Mouse (Mus musculus): ENCODE results near the gene Zfp764. TPM values are rescaled to one million over a fixed set of nuclear protein-coding genes. Genes with fewer than 3 reads are reported as not detected.
"Not testable (repeated sequence)": the region's sequence is repeated elsewhere in the genome, so short reads cannot be mapped to it uniquely, and the experiment has no call there.

Zfp764 gene
- polyA plus RNA-seq, 1 experiment from 2014 or later: 6.6 TPM

GRCm38 (mm10) chr7:127378310-127378921 lies 28.2 kb downstream of the Zfp764 start:
- no peaks in the 10 kb centered on the region for H3K27me3 ChIP-seq (ENCODE audit: control insufficient read depth, insufficient read depth, low read length)
- no peak overlapping the region for H3K4me3 ChIP-seq (ENCODE audit: low read length)
- 61% methylated on average over 6 of the region's 6 CpGs for WGBS
- no peak overlapping the region for H3K9ac ChIP-seq (ENCODE audit: low read length)
- no peak for ATAC-seq (replicated peaks; ENCODE audit: extremely low read depth, insufficient read depth, low FRiP score)
- H3K9me3 ChIP-seq (replicated peaks; ENCODE audit: control insufficient read depth, low read length): no peaks in the 10 kb centered on the region
- H3K27ac ChIP-seq (ENCODE audit: low read length): no peak overlapping the region
- H3K4me1 ChIP-seq (ENCODE audit: control insufficient read depth, insufficient read depth, low read length): no peaks in the 10 kb centered on the region
- H3K36me3 ChIP-seq (ENCODE audit: control insufficient read depth, insufficient read depth): peaks cover 8% of the 10 kb centered on the region
- no peak overlapping the region for H3K4me2 ChIP-seq (ENCODE audit: low read depth, low read length)

DNA sequence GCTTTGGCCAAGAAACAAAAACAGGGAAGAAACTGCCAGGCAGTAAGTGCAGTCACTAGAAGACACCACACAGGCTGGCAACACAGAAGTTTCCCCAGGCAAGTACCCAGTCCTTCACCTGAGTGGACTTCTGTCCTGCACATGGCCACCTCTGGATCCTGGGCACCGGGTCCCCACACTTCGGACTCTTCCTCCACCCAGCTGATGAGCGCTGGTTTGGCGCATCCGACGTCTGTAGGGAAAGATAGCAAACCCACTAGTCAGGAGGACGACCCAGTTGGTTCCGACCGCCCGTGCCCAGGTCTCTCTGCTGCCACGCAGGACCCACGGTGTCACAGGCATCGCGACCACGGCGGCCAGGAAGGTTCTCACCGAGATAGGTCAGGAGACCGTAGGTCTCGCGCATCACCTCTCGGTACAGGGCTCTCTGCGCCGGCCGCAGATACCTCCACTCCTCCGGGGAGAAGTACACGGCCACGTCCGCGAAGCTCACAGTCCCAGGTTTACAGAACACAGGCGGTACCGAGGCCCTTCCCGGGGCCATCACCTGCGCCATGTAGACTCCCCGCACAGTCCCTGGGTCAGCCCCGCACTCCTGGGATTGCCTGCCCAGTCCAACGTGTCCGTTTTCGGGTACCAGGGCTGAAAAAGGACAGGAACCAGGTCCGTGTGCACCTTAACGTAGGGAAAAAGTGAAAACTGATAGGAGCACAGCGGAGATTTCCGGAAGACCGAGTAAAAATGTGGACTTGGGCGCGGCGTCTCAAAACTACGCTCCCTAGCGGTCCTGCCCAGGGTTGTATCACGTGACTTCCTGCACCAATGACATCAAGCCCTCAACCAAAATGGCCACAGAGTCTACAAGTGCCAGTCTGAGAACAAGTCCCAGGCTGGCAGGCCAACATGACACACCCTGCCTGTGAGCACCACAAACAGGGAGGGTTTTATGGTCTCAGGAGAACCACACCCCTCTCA lies 31.1 kb downstream of the Zfp764 start, which contains the start of gene Zfp747:
Gene Zfp747 (minus strand): TSS at position 780 of the 975 bp plus-strand sequence.
- ATAC-seq (replicated peaks; ENCODE audit: extremely low read depth, insufficient read depth, low FRiP score): peak; percentile 93

GRCm38 (mm10) chr7:127371870-127372269 lies 34.8 kb downstream of the Zfp764 start:
- H3K9me3 ChIP-seq (replicated peaks; ENCODE audit: control insufficient read depth, low read length); ATAC-seq (replicated peaks; ENCODE audit: extremely low read depth, insufficient read depth, low FRiP score); H3K4me1 ChIP-seq (ENCODE audit: control insufficient read depth, insufficient read depth, low read length); H3K4me3 ChIP-seq (ENCODE audit: low read length); H3K27me3 ChIP-seq (ENCODE audit: control insufficient read depth, insufficient read depth, low read length); H3K4me2 ChIP-seq (ENCODE audit: low read depth, low read length); H3K27ac ChIP-seq (ENCODE audit: low read length); H3K9ac ChIP-seq (ENCODE audit: low read length); H3K36me3 ChIP-seq (ENCODE audit: control insufficient read depth, insufficient read depth): not testable (repeated sequence)
- WGBS: 79% methylated on average over 3 of the region's 3 CpGs

More for the DNA sequence above, 31.1 kb downstream of the Zfp764 start, which contains the start of gene Zfp747:
- H3K9me3 ChIP-seq (replicated peaks; ENCODE audit: control insufficient read depth, low read length); H3K4me1 ChIP-seq (ENCODE audit: control insufficient read depth, insufficient read depth, low read length); H3K27me3 ChIP-seq (ENCODE audit: control insufficient read depth, insufficient read depth, low read length); H3K36me3 ChIP-seq (ENCODE audit: control insufficient read depth, insufficient read depth): not testable (repeated sequence)
- H3K4me3 ChIP-seq (ENCODE audit: low read length): peak within 1 kb of the TSS; percentile 87
- H3K9ac ChIP-seq (ENCODE audit: low read length): peak within 1 kb of the TSS; percentile 91
- WGBS: under 1% methylated on average over 47 of the region's 49 CpGs
- peak within 1 kb of the TSS; percentile 71 for H3K4me2 ChIP-seq (ENCODE audit: low read depth, low read length)
- H3K27ac ChIP-seq (ENCODE audit: low read length): peak within 1 kb of the TSS; percentile 59

DNA sequence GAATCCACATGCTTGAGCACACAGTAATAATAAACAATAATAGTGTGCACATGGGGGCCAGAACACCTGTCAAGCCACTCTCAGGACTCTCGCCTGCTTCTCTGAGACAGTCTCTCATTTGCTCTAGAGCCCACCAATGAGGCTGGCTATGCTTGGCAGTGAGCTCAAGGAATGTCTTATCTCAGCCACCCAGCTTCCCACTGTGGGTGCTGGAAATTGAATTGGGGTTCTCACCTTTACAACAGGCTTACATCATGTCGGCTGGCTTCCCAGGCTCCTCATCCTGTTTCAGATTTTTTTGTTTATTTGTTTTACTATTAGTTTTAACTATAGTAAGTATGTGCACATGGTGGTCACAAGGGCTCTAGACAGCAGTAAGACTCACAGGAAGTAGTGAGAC lies 35.4 kb downstream of the Zfp764 start:
- Histone ChIP-seq H3K4me3 (ENCODE audit: low read length) (no peak overlapping the region), H3K4me2 (ENCODE audit: low read depth, low read length) (no peak overlapping the region), H3K27me3 (ENCODE audit: control insufficient read depth, insufficient read depth, low read length) (no peaks in the 10 kb centered on the region), H3K27ac (ENCODE audit: low read length) (no peak overlapping the region), H3K36me3 (ENCODE audit: control insufficient read depth, insufficient read depth) (peaks cover 6% of the 10 kb centered on the region), H3K9ac (ENCODE audit: low read length) (no peak overlapping the region), H3K9me3 (replicated peaks; ENCODE audit: control insufficient read depth, low read length) (no peaks in the 10 kb centered on the region), H3K4me1 (ENCODE audit: control insufficient read depth, insufficient read depth, low read length) (no peaks in the 10 kb centered on the region)
- ATAC-seq (replicated peaks; ENCODE audit: extremely low read depth, insufficient read depth, low FRiP score): no peak
- WGBS: 65% methylated on average over 2 of the region's 2 CpGs

DNA sequence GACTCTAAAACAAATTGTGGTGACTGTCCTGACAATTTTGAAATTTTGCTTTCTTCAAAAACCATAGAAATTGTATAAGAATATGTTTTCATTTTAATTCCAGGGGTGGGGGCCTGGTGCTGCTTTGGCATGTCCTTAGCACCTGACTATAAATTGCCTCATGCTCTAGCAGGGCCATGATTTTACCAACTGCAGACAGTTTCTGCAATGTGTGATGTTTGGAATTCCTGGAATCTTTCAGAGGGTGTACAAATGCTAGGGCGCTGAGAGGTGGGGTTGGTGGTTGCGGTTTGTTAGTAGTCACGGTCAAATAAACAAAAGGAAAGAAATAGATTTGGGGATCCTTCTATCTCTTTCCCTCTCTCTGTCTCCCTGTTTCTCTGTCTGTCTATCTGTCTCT lies 40.4 kb downstream of the Zfp764 start:
- ATAC-seq (replicated peaks; ENCODE audit: extremely low read depth, insufficient read depth, low FRiP score): no peak
- H3K4me2 ChIP-seq (ENCODE audit: low read depth, low read length): no peak overlapping the region
- no peaks in the 10 kb centered on the region for H3K9me3 ChIP-seq (replicated peaks; ENCODE audit: control insufficient read depth, low read length)
- no peak overlapping the region for H3K9ac ChIP-seq (ENCODE audit: low read length)
- peaks cover 11% of the 10 kb centered on the region for H3K27me3 ChIP-seq (ENCODE audit: control insufficient read depth, insufficient read depth, low read length)
- no peaks in the 10 kb centered on the region for H3K36me3 ChIP-seq (ENCODE audit: control insufficient read depth, insufficient read depth)
- no peaks in the 10 kb centered on the region; the same call in 1 of the 2 replicates for H3K4me1 ChIP-seq (ENCODE audit: control insufficient read depth, insufficient read depth, low read length)
- no peak overlapping the region for H3K27ac ChIP-seq (ENCODE audit: low read length)
- 54% methylated on average over 3 of the region's 3 CpGs for WGBS
- no peak overlapping the region for H3K4me3 ChIP-seq (ENCODE audit: low read length)

DNA sequence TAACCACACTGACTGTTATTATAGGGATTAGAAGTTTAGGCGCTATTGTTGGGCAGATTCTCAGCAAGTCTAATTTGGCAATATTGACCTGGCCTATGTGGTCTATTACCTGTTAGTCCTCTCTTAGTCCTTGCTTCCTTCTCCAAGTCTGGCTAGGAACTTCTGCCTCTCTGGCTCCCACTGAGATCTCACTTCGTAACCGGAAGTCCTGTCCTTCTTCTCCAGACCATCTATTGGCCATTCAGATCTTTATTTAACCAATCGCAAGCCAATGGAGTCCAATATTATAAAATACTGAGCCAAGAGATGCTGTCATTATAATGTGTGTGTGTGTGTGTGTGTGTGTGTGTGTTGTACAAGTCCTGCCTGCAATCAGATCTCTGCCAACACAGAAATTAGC lies 42.5 kb downstream of the Zfp764 start:
- Histone ChIP-seq H3K36me3 (ENCODE audit: control insufficient read depth, insufficient read depth) (no peaks in the 10 kb centered on the region), H3K27me3 (ENCODE audit: control insufficient read depth, insufficient read depth, low read length) (peaks cover 20% of the 10 kb centered on the region), H3K4me1 (ENCODE audit: control insufficient read depth, insufficient read depth, low read length) (no peaks in the 10 kb centered on the region; the same call in 1 of the 2 replicates), H3K4me3 (ENCODE audit: low read length) (peak overlapping the region; percentile 37), H3K9me3 (replicated peaks; ENCODE audit: control insufficient read depth, low read length) (no peaks in the 10 kb centered on the region), H3K27ac (ENCODE audit: low read length) (no peak overlapping the region), H3K9ac (ENCODE audit: low read length) (no peak overlapping the region), H3K4me2 (ENCODE audit: low read depth, low read length) (peak overlapping the region; percentile 64)
- 64% methylated on average over 4 of the region's 4 CpGs for WGBS
- no peak for ATAC-seq (replicated peaks; ENCODE audit: extremely low read depth, insufficient read depth, low FRiP score)

DNA sequence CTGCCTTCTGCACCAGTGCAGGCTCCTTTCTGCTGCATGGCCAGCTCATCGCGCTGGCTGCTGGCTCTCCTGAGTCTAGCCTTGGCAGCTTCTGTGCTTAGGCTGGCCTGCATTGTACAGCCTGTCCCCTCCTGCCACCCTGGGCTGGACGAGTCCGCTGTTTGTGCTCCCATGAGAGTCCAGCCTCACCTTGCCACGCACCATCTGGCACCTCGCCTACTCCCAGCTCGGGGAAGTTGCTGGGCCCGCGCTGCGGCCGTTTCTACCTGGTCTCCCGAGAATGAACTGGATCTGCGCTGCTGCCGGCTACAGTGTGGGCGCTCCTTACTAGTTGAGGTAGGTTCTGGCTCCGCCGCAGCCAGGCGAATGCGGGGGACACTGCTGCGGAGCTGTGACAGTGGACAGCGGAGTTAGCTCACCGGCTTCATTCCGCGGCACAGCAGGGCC lies 43.1 kb downstream of the Zfp764 start:
- peaks cover 20% of the 10 kb centered on the region for H3K27me3 ChIP-seq (ENCODE audit: control insufficient read depth, insufficient read depth, low read length)
- 4% methylated on average over 24 of the region's 24 CpGs for WGBS
- H3K36me3 ChIP-seq (ENCODE audit: control insufficient read depth, insufficient read depth): no peaks in the 10 kb centered on the region
- ATAC-seq (replicated peaks; ENCODE audit: extremely low read depth, insufficient read depth, low FRiP score): no peak
- H3K9ac ChIP-seq (ENCODE audit: low read length): peak overlapping the region; percentile 50
- H3K4me1 ChIP-seq (ENCODE audit: control insufficient read depth, insufficient read depth, low read length): no peaks in the 10 kb centered on the region; the same call in 1 of the 2 replicates
- peak overlapping the region; percentile 64 for H3K4me2 ChIP-seq (ENCODE audit: low read depth, low read length)
- H3K4me3 ChIP-seq (ENCODE audit: low read length): peak overlapping the region; percentile 37
- no peak overlapping the region for H3K27ac ChIP-seq (ENCODE audit: low read length)
- H3K9me3 ChIP-seq (replicated peaks; ENCODE audit: control insufficient read depth, low read length): no peaks in the 10 kb centered on the region

DNA sequence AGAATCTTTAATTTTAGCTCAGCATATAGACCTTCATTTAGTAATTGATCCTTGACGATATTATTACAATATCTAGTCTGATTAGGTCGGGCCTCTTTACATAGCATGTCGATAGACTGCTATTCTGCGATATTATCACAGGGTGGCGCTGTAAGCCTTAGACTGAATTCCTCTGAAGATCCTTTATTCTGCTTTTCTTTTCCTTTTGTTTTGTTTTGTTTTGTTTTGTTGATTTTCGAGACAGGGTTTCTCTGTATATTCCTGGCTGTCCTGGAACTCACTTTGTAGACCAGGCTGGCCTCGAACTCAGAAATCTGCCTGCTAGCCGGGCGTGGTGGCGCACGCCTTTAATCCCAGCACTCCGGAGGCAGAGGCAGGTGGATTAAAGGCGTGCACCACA lies 44.2 kb downstream of the Zfp764 start:
- Histone ChIP-seq H3K4me2 (ENCODE audit: low read depth, low read length) (peak overlapping the region; percentile 44), H3K4me3 (ENCODE audit: low read length) (peak overlapping the region; percentile 23), H3K27me3 (ENCODE audit: control insufficient read depth, insufficient read depth, low read length) (peaks cover 20% of the 10 kb centered on the region)
- not testable (repeated sequence) for H3K27ac ChIP-seq (ENCODE audit: low read length); H3K4me1 ChIP-seq (ENCODE audit: control insufficient read depth, insufficient read depth, low read length); H3K9ac ChIP-seq (ENCODE audit: low read length); ATAC-seq (replicated peaks; ENCODE audit: extremely low read depth, insufficient read depth, low FRiP score); H3K36me3 ChIP-seq (ENCODE audit: control insufficient read depth, insufficient read depth); H3K9me3 ChIP-seq (replicated peaks; ENCODE audit: control insufficient read depth, low read length)
- 23% methylated on average over 13 of the region's 13 CpGs for WGBS

- 48% methylated on average over 13 of the region's 13 CpGs for WGBS
- Histone ChIP-seq H3K4me1 (ENCODE audit: control insufficient read depth, insufficient read depth, low read length) (no peaks in the 10 kb centered on the region; the same call in 1 of the 2 replicates), H3K9me3 (replicated peaks; ENCODE audit: control insufficient read depth, low read length) (no peaks in the 10 kb centered on the region), H3K4me2 (ENCODE audit: low read depth, low read length) (no peak overlapping the region), H3K27ac (ENCODE audit: low read length) (no peak overlapping the region), H3K27me3 (ENCODE audit: control insufficient read depth, insufficient read depth, low read length) (peaks cover 20% of the 10 kb centered on the region), H3K4me3 (ENCODE audit: low read length) (no peak overlapping the region), H3K36me3 (ENCODE audit: control insufficient read depth, insufficient read depth) (no peaks in the 10 kb centered on the region), H3K9ac (ENCODE audit: low read length) (no peak overlapping the region)
- no peak for ATAC-seq (replicated peaks; ENCODE audit: extremely low read depth, insufficient read depth, low FRiP score)
Observed at GRCm38 (mm10) chr7:127361449-127361848, 45.2 kb downstream of the Zfp764 start.
